Mouse (Mus musculus) forelimb bud, embryonic 11.5 days (tissue): ENCODE results near the gene Pla2g16.

Experiments
- DNase-seq: peaks from one replicate; pipeline ENCODE4 v3.0.0-alpha.2; 2012; ENCODE audit warnings: low read depth, low spot score

Gene Pla2g16

GRCm38 (mm10) chr19:7564457-7564856 lies 7.2 kb downstream of the Pla2g16 start:
- DNase-seq, result no peak

- DNase-seq, result no peak
Measured at GRCm38 (mm10) chr19:7566826-7567225, 9.6 kb downstream of the Pla2g16 start.

- peak; percentile 46 for DNase-seq
Measured at GRCm38 (mm10) chr19:7568364-7568763, 11.1 kb downstream of the Pla2g16 start.

GRCm38 (mm10) chr19:7569650-7570049 lies 12.4 kb downstream of the Pla2g16 start:
- no peak for DNase-seq

GRCm38 (mm10) chr19:7576180-7576579 lies 18.9 kb downstream of the Pla2g16 start:
- no peak for DNase-seq

GRCm38 (mm10) chr19:7577710-7578109 lies 20.5 kb downstream of the Pla2g16 start:
- DNase-seq, result no peak

- no peak for DNase-seq
Measured at GRCm38 (mm10) chr19:7581042-7581441, 23.8 kb downstream of the Pla2g16 start.

GRCm38 (mm10) chr19:7583101-7583500 lies 25.8 kb downstream of the Pla2g16 start:
- peak; percentile 24 for DNase-seq

- DNase-seq, result no peak
Measured at GRCm38 (mm10) chr19:7583599-7583998, 26.3 kb downstream of the Pla2g16 start.

GRCm38 (mm10) chr19:7585279-7585678 lies 28.0 kb downstream of the Pla2g16 start:
- DNase-seq, result no peak

GRCm38 (mm10) chr19:7585764-7586163 lies 28.5 kb downstream of the Pla2g16 start:
- no peak for DNase-seq

GRCm38 (mm10) chr19:7590795-7591194 lies 33.5 kb downstream of the Pla2g16 start:
- no peak for DNase-seq

- no peak for DNase-seq
Measured at GRCm38 (mm10) chr19:7592018-7592417, 34.8 kb downstream of the Pla2g16 start.

GRCm38 (mm10) chr19:7595534-7595933 lies 38.3 kb downstream of the Pla2g16 start:
- peak; percentile 63 for DNase-seq

GRCm38 (mm10) chr19:7598481-7598880 lies 41.2 kb downstream of the Pla2g16 start:
- no peak for DNase-seq

GRCm38 (mm10) chr19:7601551-7601950 lies 44.3 kb downstream of the Pla2g16 start:
- no peak for DNase-seq

GRCm38 (mm10) chr19:7604107-7604506 lies 46.8 kb downstream of the Pla2g16 start:
- no peak for DNase-seq

- DNase-seq, result no peak
Measured at GRCm38 (mm10) chr19:7605013-7605412, 47.8 kb downstream of the Pla2g16 start.

- peak; percentile 81 for DNase-seq
Measured at GRCm38 (mm10) chr19:7605930-7606783, 48.9 kb downstream of the Pla2g16 start.

- peak; percentile 57 for DNase-seq
Measured at GRCm38 (mm10) chr19:7606801-7607689, 49.8 kb downstream of the Pla2g16 start, which contains the start of gene Lgals12. Lgals12 (minus strand) TSS chr19:7607193.

- no peak for DNase-seq
Measured at GRCm38 (mm10) chr19:7607690-7608201, 50.5 kb downstream of the Pla2g16 start.
